Mouse (Mus musculus) embryonic facial prominence, embryonic 12.5 days (tissue): ENCODE measurements at regions not wholly inside any gene's neighbourhood (a gene's known extent, or its start where the extent isn't known, plus 50 kb on each side); places are given as distances from the start of the nearest gene placed in this dataset.

Experiments
- ATAC-seq: fragments of 200-750 bp; cut with Nextera tagmentation; 2 replicates; pipeline ENCODE4 v1.8.0; 2017; ENCODE audit not compliant: insufficient number of reproducible peaks, insufficient read depth, low FRiP score, low TSS enrichment
- H3K27ac ChIP-seq: fragments of 300-500 bp; sonication (generic); 2 replicates; pipeline ENCODE4 v1.5.1; 2016; ENCODE audit warnings: mild to moderate bottlenecking
- H3K27me3 ChIP-seq: fragments of 300-500 bp; sonication (generic); 2 replicates; pipeline ENCODE4 v1.6.1; 2016; ENCODE audit warnings: mild to moderate bottlenecking, moderate library complexity
- H3K36me3 ChIP-seq: fragments of 300-500 bp; sonication (generic); 2 replicates; pipeline ENCODE4 v1.6.1; 2016; ENCODE audit warnings: mild to moderate bottlenecking
- H3K4me1 ChIP-seq: fragments of 300-500 bp; sonication (generic); 2 replicates; pipeline ENCODE4 v1.6.1; 2016
- H3K4me2 ChIP-seq: fragments of 300-500 bp; sonication (generic); replicated peaks from 2 replicates; pipeline ENCODE4 v1.6.1; 2016; ENCODE audit warnings: mild to moderate bottlenecking, moderate library complexity
- H3K4me3 ChIP-seq: fragments of 300-500 bp; sonication (generic); 2 replicates; pipeline ENCODE4 v1.5.1; 2016; ENCODE audit warnings: mild to moderate bottlenecking
- H3K9ac ChIP-seq: fragments of 300-500 bp; sonication (generic); 2 replicates; pipeline ENCODE4 v1.6.1; 2016; ENCODE audit warnings: mild to moderate bottlenecking, moderate library complexity
- H3K9me3 ChIP-seq: fragments of 300-500 bp; sonication (generic); 2 replicates; pipeline ENCODE4 v1.6.1; 2016; ENCODE audit warnings: mild to moderate bottlenecking, moderate library complexity
- WGBS: fragments of 180-500 bp; shearing (Covaris S2); methylation state at CpG from one replicate; pipeline ENCODE4 v1.1.7; 2016; 5-methylcytosine and 5-hydroxymethylcytosine counted together

- Histone ChIP-seq H3K9ac (no peak overlapping the region), H3K4me2 (no peak overlapping the region), H3K27ac (no peak overlapping the region), H3K4me1 (no peaks in the 10 kb centered on the region), H3K9me3 (no peaks in the 10 kb centered on the region), H3K27me3 (no peaks in the 10 kb centered on the region), H3K36me3 (no peaks in the 10 kb centered on the region), H3K4me3 (no peak overlapping the region)
- ATAC-seq, result no peak
- WGBS, result 81% methylated on average over 1 of the region's 1 CpGs
Measured at GRCm38 (mm10) chr13:18485080-18485479, 87.6 kb upstream of the Pou6f2 start.

- ATAC-seq, result no peak
- Histone ChIP-seq H3K9ac (no peak overlapping the region), H3K36me3 (no peaks in the 10 kb centered on the region), H3K4me2 (no peak overlapping the region), H3K27me3 (no peaks in the 10 kb centered on the region), H3K9me3 (no peaks in the 10 kb centered on the region), H3K4me1 (no peaks in the 10 kb centered on the region), H3K27ac (no peak overlapping the region), H3K4me3 (no peak overlapping the region)
Measured at GRCm38 (mm10) chr13:18476311-18476710, 78.8 kb upstream of the Pou6f2 start.

- Histone ChIP-seq H3K36me3 (no peaks in the 10 kb centered on the region), H3K9me3 (no peaks in the 10 kb centered on the region), H3K4me2 (no peak overlapping the region), H3K27ac (no peak overlapping the region), H3K27me3 (no peaks in the 10 kb centered on the region), H3K4me1 (no peaks in the 10 kb centered on the region), H3K9ac (no peak overlapping the region), H3K4me3 (no peak overlapping the region)
- no peak for ATAC-seq
- WGBS, result 58% methylated on average over 1 of the region's 1 CpGs
Measured at GRCm38 (mm10) chr13:18471534-18471933, 74.0 kb upstream of the Pou6f2 start.

GRCm38 (mm10) chr13:18465921-18466320 lies 68.4 kb upstream of the Pou6f2 start:
- Histone ChIP-seq H3K27me3 (no peaks in the 10 kb centered on the region), H3K27ac (no peak overlapping the region), H3K9ac (no peak overlapping the region), H3K4me1 (no peaks in the 10 kb centered on the region), H3K9me3 (no peaks in the 10 kb centered on the region), H3K4me3 (no peak overlapping the region), H3K4me2 (no peak overlapping the region), H3K36me3 (no peaks in the 10 kb centered on the region)
- no peak; the same call in 1 of the 2 replicates for ATAC-seq
- WGBS, result 90% methylated on average over 7 of the region's 7 CpGs

DNA sequence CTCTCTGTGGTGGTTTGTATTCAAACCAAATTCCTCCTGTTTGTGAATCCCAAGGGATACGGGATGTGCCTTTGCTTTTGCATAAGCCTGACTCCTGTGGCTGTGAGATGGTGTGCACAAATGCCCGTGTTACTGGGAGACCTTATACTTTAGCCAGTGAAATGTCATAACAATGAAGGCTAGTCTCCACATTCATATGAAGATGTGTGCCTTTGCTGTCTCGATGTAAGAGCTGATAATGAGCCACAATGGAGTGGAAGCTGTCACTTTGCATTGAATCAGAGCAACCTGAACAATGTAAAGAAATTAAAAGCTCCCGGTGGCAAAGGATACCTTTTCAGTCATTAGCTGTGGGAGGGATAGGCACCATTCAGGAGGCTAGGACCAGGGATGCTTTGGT lies 64.7 kb upstream of the Pou6f2 start:
- no peak overlapping the region for H3K4me3 ChIP-seq
- no peaks in the 10 kb centered on the region for H3K36me3 ChIP-seq
- no peak overlapping the region for H3K9ac ChIP-seq
- H3K4me1 ChIP-seq, result no peaks in the 10 kb centered on the region
- no peak for ATAC-seq
- no peak overlapping the region for H3K4me2 ChIP-seq
- no peaks in the 10 kb centered on the region for H3K27me3 ChIP-seq
- WGBS, result 38% methylated on average over 4 of the region's 4 CpGs
- H3K9me3 ChIP-seq, result no peaks in the 10 kb centered on the region
- H3K27ac ChIP-seq, result no peak overlapping the region

DNA sequence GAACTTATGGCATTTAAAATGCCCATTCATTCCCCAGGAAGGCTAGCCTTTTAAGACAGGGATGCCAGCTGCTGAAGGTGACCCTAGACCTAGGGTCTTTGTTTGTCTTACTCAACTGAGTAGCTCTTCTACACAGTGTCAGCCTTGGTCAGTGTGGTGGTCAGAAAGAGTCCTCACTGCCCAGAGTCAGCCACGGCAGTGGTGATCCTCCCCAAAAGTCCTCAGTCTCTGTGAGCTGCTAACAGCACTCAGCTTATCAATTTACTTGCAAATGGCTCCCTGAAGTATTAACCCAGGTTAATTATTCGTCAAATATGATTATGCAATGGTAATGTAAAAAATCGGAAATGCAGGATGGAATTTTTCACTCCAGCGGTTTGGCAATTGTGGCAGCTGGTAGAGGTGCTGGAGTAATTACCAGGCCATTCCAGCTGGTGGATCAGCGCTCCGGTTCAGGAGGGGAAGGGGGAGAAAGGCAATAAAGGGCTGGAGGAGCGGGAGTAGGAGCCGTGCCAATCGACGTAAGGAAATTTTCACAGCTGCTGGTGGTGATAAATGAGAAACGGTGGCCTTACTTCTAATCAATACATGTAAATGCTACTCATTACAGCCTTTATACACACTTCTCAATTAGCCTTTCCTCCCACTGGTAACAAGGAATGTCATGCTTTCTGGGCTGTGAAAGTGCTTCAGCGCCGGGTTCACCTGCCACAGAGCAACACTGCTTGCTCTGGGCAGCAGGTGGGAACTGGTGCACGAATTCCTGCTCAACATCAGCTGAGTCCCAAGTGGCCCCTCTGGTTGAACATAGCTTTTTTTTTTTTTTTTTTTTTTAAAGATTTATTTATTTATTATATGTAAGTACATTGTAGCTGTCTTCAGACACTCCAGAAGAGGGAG lies 60.1 kb upstream of the Pou6f2 start:
- no peak for ATAC-seq
- Histone ChIP-seq H3K27ac (no peak overlapping the region), H3K4me1 (no peaks in the 10 kb centered on the region), H3K4me2 (no peak overlapping the region), H3K4me3 (no peak overlapping the region), H3K27me3 (no peaks in the 10 kb centered on the region), H3K9me3 (no peaks in the 10 kb centered on the region), H3K36me3 (no peaks in the 10 kb centered on the region), H3K9ac (no peak overlapping the region)
- WGBS, result 52% methylated on average over 14 of the region's 14 CpGs
